Mouse (Mus musculus) bone marrow macrophage, adult 2 months (primary cell): ENCODE data around the gene Alox15.
"Not testable (repeated sequence)": the region's sequence is repeated elsewhere in the genome, so short reads cannot be mapped to it uniquely, and the experiment has no call there.

ENCODE experiments used
- CTCF ChIP-seq: IDR thresholded peaks from 2 replicates; pipeline ENCODE4 v1.5.1; 2012; ENCODE audit warnings: low read depth, mild to moderate bottlenecking, low read length, moderate library complexity
- POLR2A ChIP-seq: IDR thresholded peaks from 2 replicates; pipeline ENCODE4 v1.6.1; 2012; ENCODE audit warnings: mild to moderate bottlenecking, low read depth, low read length, borderline replicate concordance

DNA sequence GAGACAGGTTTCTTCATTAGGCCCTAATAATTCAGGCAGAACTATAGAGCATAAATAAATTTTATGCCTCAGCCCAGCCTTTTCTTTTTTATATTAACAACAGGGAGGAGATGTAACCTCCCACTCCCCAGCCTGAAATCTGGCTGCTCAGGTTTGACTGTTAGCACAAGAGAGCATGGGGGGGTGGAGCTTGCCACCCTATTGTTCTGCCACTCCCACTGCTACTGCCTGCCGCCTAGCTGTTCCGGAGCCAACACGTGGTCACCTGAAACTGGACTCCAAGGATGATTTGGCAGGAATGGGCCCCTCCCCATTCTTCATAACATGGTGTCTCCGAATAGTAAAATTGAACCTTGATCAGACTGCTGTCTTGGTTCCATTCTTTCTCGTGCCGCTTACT lies 15.9 kb upstream of the Alox15 start:
- not testable (repeated sequence) for TF ChIP-seq POLR2A, CTCF
